Mouse (Mus musculus) C2C12 (cell line): Measurements from ENCODE around the gene Plk5.

Source experiments
- CTCF ChIP-seq: IDR thresholded peaks from one replicate; pipeline ENCODE4 v1.5.1; 2011; ENCODE audit not compliant: control insufficient read depth, insufficient read depth, insufficient read length
- MYOD1 ChIP-seq: IDR thresholded peaks from one replicate; pipeline ENCODE4 v1.6.1; 2011; ENCODE audit warnings: low read depth; ENCODE audit not compliant: control insufficient read depth, insufficient read length
- USF1 ChIP-seq: IDR thresholded peaks from one replicate; pipeline ENCODE4 v1.6.1; 2011; ENCODE audit warnings: low read depth, mild to moderate bottlenecking, control low read depth, moderate library complexity

DNA sequence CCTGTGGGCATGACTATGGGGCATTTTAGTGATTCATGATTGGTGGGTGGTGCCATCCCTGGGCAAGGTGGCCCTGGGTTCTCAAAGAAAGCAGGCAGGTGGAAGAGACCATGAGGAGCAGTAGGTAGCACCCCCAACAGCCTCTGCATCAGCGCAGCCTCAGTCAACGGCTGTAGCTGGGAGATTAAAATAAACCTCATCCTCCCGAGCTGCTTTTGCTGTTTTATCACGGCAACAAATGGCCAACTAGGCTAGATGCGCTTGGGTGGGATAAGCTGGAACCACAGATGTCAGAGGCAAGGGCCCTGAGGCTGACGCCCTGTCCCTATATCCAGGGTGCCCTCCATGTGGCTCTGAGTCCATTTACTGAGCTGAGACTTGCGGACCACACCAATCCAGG is 28.4 kb downstream of the Plk5 start:
- TF ChIP-seq MYOD1 = no peak
- no peak for TF ChIP-seq CTCF
- no peak for TF ChIP-seq USF1
